Mouse (Mus musculus): ENCODE measurements around the gene Adamts12.

GRCm38 (mm10) chr15:11067891-11068290 lies 3.3 kb downstream of the Adamts12 start:
- TF ChIP-seq ZC3H11A (IDR thresholded peaks at IDR 0.05; ENCODE audit: borderline replicate concordance, low read depth, low read length) (no peak), ZNF384 (IDR thresholded peaks at IDR 0.05; ENCODE audit: low read depth, low read length) (no peak), MAFK (IDR thresholded peaks at IDR 0.05; ENCODE audit: insufficient read depth, low read depth, low read length) (no peak), HCFC1 (IDR thresholded peaks at IDR 0.05; ENCODE audit: borderline replicate concordance, insufficient read depth, low read length) (no peak), CHD2 (IDR thresholded peaks at IDR 0.05; ENCODE audit: low read depth, low read length) (no peak)
